Mouse (Mus musculus) kidney, postnatal 36 days (tissue): ENCODE measurements around the gene Fgf5.

Experiments
- DNase-seq, 2 experiments: peaks; one replicate each; pipeline ENCODE4 v3.0.0; 2021 to 2022; ENCODE audit warnings: mixed read lengths in 2 of 2

Fgf5 gene

DNA sequence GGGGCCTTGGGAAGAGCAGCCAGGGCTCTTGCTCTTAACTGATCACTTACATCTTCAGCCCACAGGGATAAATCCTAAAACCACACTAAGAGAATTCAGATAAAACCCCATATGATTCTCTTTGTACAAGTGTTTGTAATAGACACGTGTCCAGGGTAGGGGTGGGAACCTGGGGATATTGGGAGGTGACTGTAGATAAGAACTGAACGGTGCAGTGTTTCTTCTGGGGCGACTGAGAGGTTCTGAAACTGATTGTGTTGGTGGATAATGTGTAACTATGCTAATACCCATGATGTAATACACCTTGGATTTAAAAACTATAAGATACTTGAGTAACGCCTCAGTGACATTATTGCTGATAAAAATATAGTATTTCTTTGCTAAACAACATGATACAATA is 51.7 kb downstream of the Fgf5 start:
- no peak for DNase-seq

DNA sequence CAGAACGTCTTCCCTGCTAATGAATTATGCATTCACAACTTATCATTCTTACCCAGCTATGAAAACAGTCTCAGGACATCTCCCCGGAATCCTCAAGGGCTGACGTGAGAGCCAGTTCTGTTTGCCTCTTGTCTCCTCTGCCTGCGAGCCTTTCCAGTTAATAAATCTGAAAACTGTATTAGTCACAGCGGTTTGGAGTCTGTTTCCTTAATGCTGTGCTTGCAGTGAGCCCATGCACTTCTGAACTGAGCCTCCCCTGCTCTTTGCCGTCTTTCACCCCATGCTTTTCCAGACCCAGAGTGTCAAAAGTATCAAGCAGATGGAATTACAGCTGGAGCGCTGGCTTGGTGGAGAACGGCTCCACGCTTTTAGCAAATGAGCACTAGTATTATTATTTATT is 52.5 kb downstream of the Fgf5 start:
- DNase-seq = no peak

DNA sequence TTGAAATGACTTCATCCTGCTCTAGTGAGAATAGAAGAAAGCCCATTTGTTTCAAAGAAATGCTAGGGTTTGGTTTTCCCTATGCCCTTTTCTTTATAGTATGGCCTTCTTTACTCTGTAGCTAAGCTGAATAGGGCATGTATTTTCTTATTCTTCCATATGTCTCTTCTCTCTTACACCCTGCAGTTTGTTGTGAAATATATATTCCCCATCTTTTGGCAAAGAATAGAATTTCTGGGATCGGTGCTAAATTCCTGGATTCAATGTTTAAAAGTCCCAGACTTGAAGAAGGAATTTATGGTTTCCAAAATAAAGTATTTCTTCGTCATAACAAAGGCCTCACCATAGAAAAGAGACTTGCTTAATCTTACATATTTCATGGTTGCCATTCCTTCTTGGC is 72.6 kb downstream of the Fgf5 start:
- no peak for DNase-seq
